Mouse (Mus musculus): Measurements from ENCODE around the gene Trpc7.

- TF ChIP-seq POLR2A (IDR thresholded peaks at IDR 0.05; ENCODE audit: insufficient read length, low read depth) (no peak), MYOG (IDR thresholded peaks at IDR 0.05; ENCODE audit: control insufficient read depth in 1 of 3, insufficient read depth in 1 of 3, insufficient read length in 2 of 3, low read depth in 2 of 3) (no peak), USF1 (IDR thresholded peaks at IDR 0.05; ENCODE audit: low read depth) (no peak), E2F4 (IDR thresholded peaks at IDR 0.05; ENCODE audit: insufficient read depth) (no peak), CEBPB (IDR thresholded peaks at IDR 0.05; ENCODE audit: insufficient read depth, poor library complexity, severe bottlenecking) (no peak), MAX (IDR thresholded peaks at IDR 0.05; ENCODE audit: low read depth) (no peak), MYOD1 (IDR thresholded peaks at IDR 0.05; ENCODE audit: control insufficient read depth in 1 of 3, insufficient read length in 2 of 3, low read depth in 2 of 3) (no peak), POLR2AphosphoS2 (IDR thresholded peaks at IDR 0.05; ENCODE audit: insufficient read length, low read depth) (no peak), SRF (IDR thresholded peaks at IDR 0.05; ENCODE audit: control insufficient read depth, insufficient read length, low read depth) (no peak), TCF12 (IDR thresholded peaks at IDR 0.05; ENCODE audit: insufficient read depth, poor library complexity, severe bottlenecking) (no peak)
These were observed 49.9 kb downstream of the Trpc7 start for GRCm38 (mm10) chr13:56845866-56846265.
